Mouse (Mus musculus) lung, postnatal 36 days (tissue): ENCODE results near the gene Pygm.
A peak's percentile ranks its signal among the peaks of the same experiment; 100 is the strongest.

Experiments
- DNase-seq: peaks from one replicate; pipeline ENCODE4 v3.0.0; 2022; ENCODE audit warnings: mixed read lengths

The Pygm gene

GRCm38 (mm10) chr19:6388006-6388405 is 3.8 kb downstream of the Pygm start:
- DNase-seq: no peak

DNA sequence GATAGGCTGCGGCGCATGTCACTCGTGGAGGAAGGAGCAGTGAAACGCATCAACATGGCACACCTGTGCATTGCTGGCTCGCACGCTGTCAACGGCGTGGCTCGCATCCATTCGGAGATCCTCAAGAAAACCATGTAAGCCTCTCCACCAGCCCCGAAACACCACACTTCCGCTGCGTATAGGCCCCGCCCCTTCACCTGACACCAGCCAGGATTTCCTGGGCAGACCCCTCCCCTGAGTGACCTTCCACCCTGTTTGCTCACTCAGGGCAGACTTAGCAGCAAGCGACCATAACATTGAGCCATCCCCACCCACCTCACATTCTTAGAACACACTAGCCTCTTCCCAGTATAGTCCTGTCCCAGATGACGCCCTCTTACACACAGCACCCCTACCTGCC is 5.6 kb downstream of the Pygm start:
- DNase-seq: peak; percentile 55

GRCm38 (mm10) chr19:6390251-6390650 is 6.1 kb downstream of the Pygm start:
- DNase-seq: no peak

GRCm38 (mm10) chr19:6392743-6393393 is 8.7 kb downstream of the Pygm start:
- no peak for DNase-seq

GRCm38 (mm10) chr19:6393637-6394036 is 9.4 kb downstream of the Pygm start:
- no peak for DNase-seq

DNA sequence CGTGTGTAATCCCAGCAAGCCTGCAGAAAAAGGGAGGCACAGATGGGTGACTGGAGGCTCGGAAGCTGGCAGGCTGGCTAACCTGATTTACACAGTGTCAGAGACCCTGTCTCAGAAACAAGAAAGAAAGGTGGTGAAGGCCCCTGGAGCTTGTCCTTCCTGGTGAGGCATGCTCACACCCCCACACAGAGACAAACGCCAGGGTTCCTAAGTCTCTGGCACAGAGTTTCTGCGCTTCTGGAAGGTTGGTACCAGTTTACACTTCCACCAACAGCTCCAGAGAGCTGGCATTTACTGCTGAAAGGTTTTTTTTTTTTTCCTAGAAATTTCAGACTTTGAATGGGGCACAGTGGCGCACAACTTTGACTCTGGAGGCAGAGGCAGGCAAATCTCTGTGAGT is 12.0 kb downstream of the Pygm start:
- no peak for DNase-seq

- DNase-seq: no peak
These were observed 13.5 kb downstream of the Pygm start for GRCm38 (mm10) chr19:6397582-6398249.

- peak; percentile 91 for DNase-seq
These were observed 14.5 kb downstream of the Pygm start for GRCm38 (mm10) chr19:6398447-6399284.

- DNase-seq: peak; percentile 91
These were observed 15.3 kb downstream of the Pygm start, which contains the start of gene Rasgrp2 for GRCm38 (mm10) chr19:6399285-6400095. Gene Rasgrp2, plus strand, starts transcription at chr19:6399340.

GRCm38 (mm10) chr19:6400096-6401086 is 16.2 kb downstream of the Pygm start:
- DNase-seq: peak; percentile 41

GRCm38 (mm10) chr19:6401131-6401815 is 17.1 kb downstream of the Pygm start:
- peak; percentile 91 for DNase-seq

DNA sequence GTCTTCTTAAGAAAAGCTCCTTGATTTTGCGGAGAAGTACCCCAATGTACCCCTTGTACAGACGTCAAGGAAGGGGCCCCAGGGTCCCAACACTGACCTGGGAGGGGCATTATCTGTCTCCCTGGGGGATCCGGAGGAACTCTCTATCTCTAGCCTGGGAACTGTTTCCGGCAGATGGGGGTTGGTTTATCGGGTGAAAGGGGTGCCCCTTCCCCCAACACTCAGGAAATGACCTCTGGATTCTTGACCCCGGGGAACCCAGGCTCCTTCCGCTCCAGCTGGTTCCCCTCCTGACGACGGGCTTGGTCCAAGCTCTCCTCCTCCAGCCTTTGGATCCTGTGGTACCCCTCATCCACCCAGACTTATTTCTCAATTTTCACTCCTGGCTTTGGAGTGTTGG is 17.8 kb downstream of the Pygm start:
- DNase-seq: peak; percentile 70

DNA sequence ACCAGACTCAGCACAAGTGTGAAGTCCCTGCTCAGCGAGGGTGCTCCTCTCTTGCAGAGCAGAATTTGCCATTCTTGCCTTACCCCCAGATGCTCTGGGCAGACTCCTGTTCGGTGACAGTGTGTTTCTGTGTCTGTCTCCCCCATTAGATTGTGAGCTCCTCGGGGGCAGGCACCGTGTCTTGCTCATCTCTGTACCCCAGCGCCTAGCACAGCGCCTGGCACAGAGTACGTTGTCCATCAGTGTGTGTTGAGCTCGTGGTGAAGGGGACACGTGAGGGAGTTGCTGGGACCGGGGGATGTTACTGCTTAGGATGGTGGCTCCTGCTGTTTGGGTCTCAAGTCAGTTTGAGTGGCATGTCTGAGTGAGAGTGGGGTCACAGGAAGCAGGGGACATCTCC is 19.7 kb downstream of the Pygm start:
- DNase-seq: no peak

DNA sequence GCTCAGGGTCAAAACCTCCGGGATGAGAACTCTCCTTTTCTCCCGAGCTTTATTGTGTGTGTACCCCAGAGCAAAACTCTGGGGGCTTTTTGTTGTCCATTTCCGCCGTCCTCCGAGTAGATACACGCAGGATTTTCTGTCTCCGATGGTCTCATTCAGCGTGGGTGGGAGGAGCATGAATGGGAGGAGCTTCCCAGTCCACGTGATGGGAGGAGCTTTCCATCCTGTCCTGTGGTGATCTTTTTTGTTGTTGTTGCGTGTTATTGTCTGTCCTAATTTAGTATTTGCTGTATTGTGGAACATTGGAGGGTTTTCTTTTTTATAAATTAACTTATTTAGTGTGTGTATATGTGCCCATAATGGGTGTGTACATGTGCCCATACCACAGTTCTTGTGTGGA is 21.2 kb downstream of the Pygm start:
- no peak for DNase-seq

GRCm38 (mm10) chr19:6407109-6407508 is 22.9 kb downstream of the Pygm start:
- no peak for DNase-seq

DNA sequence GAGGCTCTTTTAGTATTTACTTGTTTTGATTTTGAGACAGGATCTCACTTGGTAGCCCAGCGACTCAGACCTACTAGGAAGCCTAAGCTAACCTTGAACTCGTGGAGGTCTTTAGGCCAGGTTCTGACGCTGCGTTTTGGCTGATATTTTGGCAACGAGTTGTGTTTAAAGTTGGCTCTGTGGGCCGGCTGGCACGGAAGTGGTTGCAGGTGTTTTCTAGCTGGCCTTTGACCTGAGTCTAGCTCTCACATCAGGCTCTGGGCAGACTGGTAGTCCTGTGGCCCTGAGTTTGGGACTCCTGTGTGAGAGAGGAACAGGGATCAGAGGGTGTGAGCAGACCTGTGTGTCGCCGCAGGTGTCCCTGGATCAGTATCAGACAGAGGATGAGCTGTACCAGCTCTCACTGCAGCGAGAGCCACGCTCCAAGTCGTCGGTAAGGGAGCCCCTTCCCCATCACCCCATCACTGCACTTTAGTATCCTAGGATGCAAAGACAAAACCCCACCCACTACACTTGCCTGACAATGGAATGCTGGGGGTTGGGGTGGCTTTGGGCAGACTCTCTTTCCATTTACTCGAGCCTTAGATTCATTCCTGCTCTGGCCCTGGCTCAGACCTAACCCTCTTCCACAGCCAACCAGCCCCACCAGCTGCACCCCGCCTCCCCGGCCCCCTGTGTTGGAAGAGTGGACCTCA is 23.8 kb downstream of the Pygm start:
- DNase-seq: no peak

DNA sequence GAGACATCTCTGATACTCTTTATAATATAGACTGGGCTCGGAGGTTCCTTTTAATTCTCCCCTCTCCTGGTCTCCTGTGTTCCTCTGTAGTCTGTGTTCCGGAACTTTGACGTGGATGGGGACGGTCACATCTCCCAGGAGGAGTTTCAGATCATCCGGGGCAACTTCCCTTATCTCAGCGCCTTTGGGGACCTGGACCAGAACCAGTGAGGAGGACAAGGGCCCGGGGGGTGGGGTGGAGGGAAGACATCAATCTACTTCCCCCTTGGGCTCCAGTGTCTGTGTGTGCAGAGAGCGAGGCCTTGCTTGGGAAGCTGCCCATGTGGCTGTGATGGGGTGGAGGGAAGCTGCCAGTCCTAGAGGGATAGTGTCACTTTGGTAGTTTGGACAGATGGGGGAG is 24.6 kb downstream of the Pygm start:
- no peak for DNase-seq

DNA sequence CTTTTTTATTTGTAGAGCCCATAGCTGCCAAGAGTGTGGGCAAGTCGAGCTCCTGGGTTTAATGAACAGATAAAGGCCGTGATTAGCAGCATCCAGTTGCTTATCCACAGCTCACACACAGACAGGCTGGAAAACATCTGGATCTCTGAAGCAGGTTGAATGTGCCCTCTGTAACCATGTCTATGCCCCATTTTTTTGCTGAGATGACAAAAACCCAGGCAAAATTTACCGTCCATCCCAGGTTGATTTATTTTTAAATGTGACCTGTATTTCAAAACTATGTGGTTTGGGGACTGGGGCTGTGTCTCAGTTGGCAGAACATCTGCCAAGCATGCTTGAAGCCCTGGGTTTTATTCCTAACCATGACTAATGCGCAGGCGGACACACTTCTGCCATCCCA is 25.0 kb downstream of the Pygm start:
- DNase-seq: no peak

DNA sequence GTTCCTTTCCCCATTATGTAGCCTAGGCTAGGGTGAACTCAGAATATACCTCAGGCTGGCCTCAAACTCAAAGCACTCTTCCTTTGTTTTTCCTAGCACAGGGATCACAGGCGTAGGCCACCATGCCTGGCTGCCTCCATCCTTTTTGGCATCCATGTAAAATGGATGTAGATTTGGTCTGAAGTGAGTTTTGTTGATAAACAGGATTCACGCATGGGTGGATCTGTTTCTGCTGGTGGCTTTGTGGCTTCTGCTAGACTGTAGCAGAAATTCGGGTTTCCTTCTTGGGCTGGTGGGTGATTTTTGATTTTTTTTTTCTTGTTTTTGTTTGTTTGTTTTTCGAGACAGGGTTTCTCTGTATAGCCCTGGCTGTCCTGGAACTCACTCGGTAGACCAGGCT is 25.7 kb downstream of the Pygm start:
- DNase-seq: no peak

DNA sequence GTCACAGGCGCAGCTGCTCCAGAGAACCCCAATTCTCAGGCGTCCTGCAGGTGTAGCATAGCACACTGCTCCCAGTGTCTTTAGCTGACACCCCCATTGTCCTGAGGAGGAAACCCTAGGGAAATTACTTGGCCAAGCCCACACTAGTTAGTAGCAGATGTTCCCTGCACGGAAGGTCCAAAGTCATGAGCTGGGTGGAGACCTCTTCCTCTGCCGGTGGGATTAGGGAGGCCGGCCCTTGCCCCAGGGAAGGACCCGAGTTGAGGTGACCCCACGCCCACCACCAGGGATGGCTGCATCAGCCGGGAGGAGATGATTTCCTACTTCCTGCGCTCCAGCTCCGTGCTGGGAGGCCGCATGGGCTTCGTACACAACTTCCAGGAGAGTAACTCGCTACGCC is 28.6 kb downstream of the Pygm start:
- DNase-seq: no peak
